Mouse (Mus musculus) limb, embryonic 10.5 days (tissue): ENCODE measurements around the gene Tnnt1. TPM values are rescaled to one million over a fixed set of nuclear protein-coding genes. Genes with fewer than 3 reads are reported as not detected.

Experiments used
- DNase-seq: peaks from one replicate; pipeline ENCODE4 v3.0.0-alpha.2; 2017; ENCODE audit warnings: low spot score
- H3K27ac ChIP-seq: fragments of 300-500 bp; sonication (generic); 2 replicates; pipeline ENCODE4 v1.5.1; 2016; ENCODE audit warnings: mild to moderate bottlenecking
- H3K27me3 ChIP-seq: fragments of 300-500 bp; sonication (generic); 2 replicates; pipeline ENCODE4 v1.6.1; 2016; ENCODE audit warnings: low read depth, mild to moderate bottlenecking; ENCODE audit not compliant: poor library complexity, severe bottlenecking
- H3K36me3 ChIP-seq: fragments of 300-500 bp; sonication (generic); 2 replicates; pipeline ENCODE4 v1.6.1; 2016; ENCODE audit warnings: mild to moderate bottlenecking, moderate library complexity
- H3K4me1 ChIP-seq: fragments of 300-500 bp; sonication (generic); 2 replicates; pipeline ENCODE4 v1.6.1; 2016
- H3K4me3 ChIP-seq: fragments of 300-500 bp; sonication (generic); 2 replicates; pipeline ENCODE4 v1.5.1; 2016; ENCODE audit warnings: mild to moderate bottlenecking, moderate library complexity
- H3K9me3 ChIP-seq: fragments of 300-500 bp; sonication (generic); replicated peaks from 2 replicates; pipeline ENCODE4 v1.6.1; 2016; ENCODE audit warnings: mild to moderate bottlenecking
- WGBS: fragments of 180-500 bp; shearing (Covaris S2); methylation state at CpG from one replicate; pipeline ENCODE4 v1.1.7; 2016; 5-methylcytosine and 5-hydroxymethylcytosine counted together
- polyA plus RNA-seq: library from polyadenylated mRNA; unstranded; fragments of >200 nt; fragmentation: Nextera tagmentation; extraction: Ambion mirVana; gene quantifications from 2 replicates; pipeline ENCODE4 v1.2.1, GENCODE M21; 2016

Gene Tnnt1
- polyA plus RNA-seq: 4.1 and 15.3 TPM in 2 replicates

DNA sequence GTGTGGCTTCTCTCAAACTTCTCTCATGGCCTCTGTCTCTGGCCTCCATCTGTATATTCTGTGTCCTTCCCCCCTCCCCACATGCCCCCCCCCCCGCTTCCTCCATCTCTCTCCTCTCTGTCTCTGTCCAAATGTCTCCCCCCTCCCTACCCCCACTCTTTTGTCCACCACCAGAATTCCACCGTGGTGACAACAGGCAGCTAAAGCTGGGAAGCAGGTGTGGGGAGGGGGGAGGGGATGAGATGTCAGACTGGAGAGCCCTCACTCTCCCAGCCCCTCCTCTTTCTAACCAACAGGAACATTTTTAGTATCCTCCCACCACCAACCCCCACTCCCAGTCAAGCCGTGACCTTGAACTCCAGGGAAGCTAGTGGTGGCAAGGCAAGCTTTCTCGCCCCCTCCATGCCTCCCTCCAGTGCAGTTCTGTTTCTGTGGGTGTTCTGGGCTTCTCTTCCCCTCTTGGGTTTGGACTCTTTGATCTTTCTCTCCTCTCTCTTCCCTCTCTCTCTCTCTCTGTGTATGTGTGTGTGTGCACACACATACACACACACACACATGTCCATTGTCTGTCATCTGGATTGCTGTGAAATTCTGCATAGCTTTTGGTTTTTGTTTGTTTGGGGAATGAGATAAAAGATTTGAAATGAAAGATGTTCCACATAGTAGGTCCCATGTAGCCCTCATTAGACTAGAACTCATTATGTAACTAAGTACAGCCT lies at the start of gene Tnnt1:
Tnnt1 (minus strand) TSS at position 51 of the 719 bp plus-strand sequence.
- H3K4me3 ChIP-seq: peak within 1 kb of the TSS; percentile 8; the same call in 1 of the 2 replicates
- H3K36me3 ChIP-seq: no peaks in the 10 kb centered on the region
- peak within 1 kb of the TSS; percentile 42; the same call in 1 of the 2 replicates for H3K27ac ChIP-seq
- peaks cover 23% of the 10 kb centered on the region for H3K4me1 ChIP-seq
- WGBS: 18% methylated on average over 4 of the region's 4 CpGs
- peaks cover 21% of the 10 kb centered on the region for H3K27me3 ChIP-seq
- no peaks in the 10 kb centered on the region for H3K9me3 ChIP-seq
- DNase-seq: no peak

DNA sequence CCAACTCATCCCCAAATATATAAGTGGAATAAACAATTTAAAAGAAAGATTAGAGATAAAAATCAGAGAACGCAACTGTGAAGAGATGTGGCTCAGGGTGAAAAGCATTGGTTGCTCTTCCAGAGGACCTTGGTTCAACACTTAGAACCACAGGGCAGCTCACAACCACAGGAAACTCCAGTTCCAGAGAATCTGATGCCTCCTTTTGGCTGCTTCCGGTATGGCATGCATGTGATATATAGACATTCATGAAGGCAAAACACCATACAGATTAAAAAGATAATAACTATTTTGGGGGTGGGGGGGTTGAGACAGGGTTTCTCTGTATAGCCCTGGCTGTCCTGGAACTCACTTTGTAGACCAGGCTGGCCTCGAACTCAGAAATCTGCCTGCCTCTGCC lies 46.5 kb upstream of the Tnnt1 start:
- WGBS: 93% methylated on average over 3 of the region's 3 CpGs
- Histone ChIP-seq H3K4me1 (no peaks in the 10 kb centered on the region), H3K36me3 (no peaks in the 10 kb centered on the region), H3K27me3 (no peaks in the 10 kb centered on the region), H3K4me3 (no peak overlapping the region), H3K27ac (no peak overlapping the region), H3K9me3 (no peaks in the 10 kb centered on the region)
- no peak for DNase-seq

DNA sequence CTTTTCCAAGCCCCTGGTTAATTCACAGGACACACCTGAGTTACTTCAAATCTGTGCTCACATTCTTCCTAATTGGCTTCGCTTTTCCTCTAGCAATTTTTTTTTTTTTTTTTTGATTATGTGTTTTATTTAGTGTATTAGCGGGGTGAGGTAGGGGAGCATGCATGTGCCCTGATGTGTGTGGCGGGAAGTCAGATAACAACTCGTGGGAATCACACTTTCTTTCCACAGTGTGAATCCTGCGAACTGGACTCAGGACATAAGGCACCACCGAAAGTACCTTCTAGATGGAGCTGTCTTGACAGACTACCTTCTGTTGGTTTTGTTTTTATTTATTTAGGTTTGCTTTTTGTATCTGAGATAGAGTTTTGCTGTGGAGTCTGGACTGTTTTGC lies 41.0 kb upstream of the Tnnt1 start:
- 68% methylated on average over 6 of the region's 6 CpGs for WGBS
- H3K9me3 ChIP-seq: no peaks in the 10 kb centered on the region

DNA sequence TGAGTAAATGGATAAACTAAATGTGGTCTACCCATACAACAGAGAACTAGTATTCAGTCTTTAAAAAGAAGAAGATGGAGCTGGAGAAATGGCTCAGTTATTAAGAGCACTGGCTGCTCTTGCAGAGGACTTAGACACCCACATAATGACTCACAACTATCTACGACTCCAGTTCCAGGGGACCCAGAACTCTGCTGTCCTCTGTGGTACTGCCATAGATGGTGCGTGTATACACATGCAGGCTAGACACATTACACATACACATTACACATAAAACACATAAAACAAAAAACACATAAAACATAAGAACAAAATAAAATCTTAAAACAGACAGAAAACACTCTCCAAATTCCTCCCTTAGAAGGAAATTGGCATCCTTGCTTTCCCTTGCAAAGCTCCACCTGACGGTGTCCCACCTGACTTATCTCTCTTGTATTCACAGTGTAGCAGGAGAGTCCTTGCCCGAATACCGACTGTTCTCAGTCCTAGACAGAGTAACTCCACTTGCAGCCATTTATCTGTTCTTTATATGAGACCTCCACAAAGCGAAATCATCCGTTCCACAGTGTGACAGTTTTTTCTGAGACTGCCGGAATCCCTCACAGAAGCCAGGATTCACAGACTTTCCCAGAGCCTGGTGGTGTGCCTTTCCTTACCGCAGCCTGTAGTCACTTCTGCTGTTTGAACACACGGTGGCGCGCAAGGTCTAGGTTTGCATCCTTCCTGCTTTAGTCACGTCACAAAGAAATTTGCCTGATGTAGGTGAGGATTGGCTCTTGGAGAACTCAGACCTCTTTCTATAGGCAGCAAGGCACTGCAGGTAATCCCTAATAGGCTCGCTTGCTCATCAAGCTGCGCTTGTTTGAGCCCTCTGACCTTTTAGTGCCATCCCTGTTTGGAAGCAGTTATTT lies 40.3 kb upstream of the Tnnt1 start:
- WGBS: 25% methylated on average over 15 of the region's 15 CpGs
- Histone ChIP-seq H3K9me3 (no peaks in the 10 kb centered on the region), H3K27ac (no peak overlapping the region), H3K4me3 (no peak overlapping the region), H3K36me3 (no peaks in the 10 kb centered on the region), H3K27me3 (no peaks in the 10 kb centered on the region), H3K4me1 (no peaks in the 10 kb centered on the region)
- DNase-seq: peak; percentile 88

More for the DNA sequence above, 41.0 kb upstream of the Tnnt1 start:
- Histone ChIP-seq H3K4me3 (no peak overlapping the region), H3K36me3 (no peaks in the 10 kb centered on the region), H3K27ac (no peak overlapping the region), H3K27me3 (no peaks in the 10 kb centered on the region), H3K4me1 (no peaks in the 10 kb centered on the region)
- no peak for DNase-seq

DNA sequence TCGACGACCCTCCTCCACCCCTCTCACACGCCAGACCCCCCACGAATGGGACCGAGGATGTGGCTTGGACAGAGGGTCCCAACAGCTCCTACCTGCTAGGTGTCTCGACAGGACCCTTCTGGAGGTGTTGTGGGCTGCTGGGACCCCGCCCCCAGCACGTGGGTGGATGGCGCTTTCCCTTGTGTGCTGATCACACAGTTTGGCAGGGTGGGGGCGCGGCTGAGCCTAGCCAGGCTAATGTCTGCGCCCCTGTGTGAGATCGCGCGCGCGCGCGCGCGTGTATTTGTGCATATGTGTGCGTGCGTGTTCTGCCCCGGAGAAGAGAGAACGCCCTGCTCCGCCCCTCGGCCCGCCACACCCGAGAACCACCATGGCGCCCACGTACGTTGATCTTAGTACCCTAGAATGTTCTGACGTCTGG lies 31.0 kb upstream of the Tnnt1 start, which contains the start of gene Syt5:
Syt5 (minus strand) TSS at position 321 of the 421 bp plus-strand sequence.
- Histone ChIP-seq H3K27ac (peak within 1 kb of the TSS; percentile 42; the same call in 1 of the 2 replicates), H3K27me3 (peaks cover 32% of the 10 kb centered on the region), H3K4me3 (peak within 1 kb of the TSS; percentile 49), H3K36me3 (no peaks in the 10 kb centered on the region), H3K9me3 (no peaks in the 10 kb centered on the region), H3K4me1 (peaks cover 16% of the 10 kb centered on the region)
- 8% methylated on average over 33 of the region's 33 CpGs for WGBS
- DNase-seq: peak; percentile 43

DNA sequence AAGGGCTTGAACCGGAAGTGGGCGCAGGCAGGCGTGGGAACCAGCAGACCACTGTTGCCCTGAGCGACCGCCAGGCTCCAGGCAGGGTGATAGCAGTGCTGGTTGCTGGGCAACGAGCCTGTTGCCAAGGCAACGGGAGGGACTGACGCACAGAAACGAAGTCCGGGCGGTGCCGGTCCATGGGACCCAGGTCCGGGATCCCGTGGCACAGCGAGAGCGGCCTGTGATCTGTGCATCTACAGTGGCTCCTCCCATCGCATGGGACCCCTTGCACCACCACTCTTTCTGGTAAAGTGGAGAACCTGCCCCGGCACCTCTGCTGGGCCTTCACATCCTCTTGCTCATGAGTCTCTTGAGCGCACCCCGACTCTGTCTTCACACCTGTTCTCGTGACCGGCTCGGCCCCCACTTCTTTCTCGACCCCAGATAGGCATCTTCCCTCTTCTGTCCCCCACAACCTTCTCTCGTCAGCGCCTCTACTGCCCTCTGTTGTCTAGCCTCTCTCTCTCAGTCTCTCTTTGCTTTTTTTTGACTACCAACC lies 30.5 kb upstream of the Tnnt1 start:
- H3K4me1 ChIP-seq: peaks cover 16% of the 10 kb centered on the region
- DNase-seq: peak; percentile 85
- H3K9me3 ChIP-seq: no peaks in the 10 kb centered on the region
- peak overlapping the region; percentile 49 for H3K4me3 ChIP-seq
- WGBS: 4% methylated on average over 26 of the region's 26 CpGs
- H3K27ac ChIP-seq: no peak overlapping the region; the same call in 1 of the 2 replicates
- H3K27me3 ChIP-seq: peaks cover 32% of the 10 kb centered on the region
- H3K36me3 ChIP-seq: no peaks in the 10 kb centered on the region

DNA sequence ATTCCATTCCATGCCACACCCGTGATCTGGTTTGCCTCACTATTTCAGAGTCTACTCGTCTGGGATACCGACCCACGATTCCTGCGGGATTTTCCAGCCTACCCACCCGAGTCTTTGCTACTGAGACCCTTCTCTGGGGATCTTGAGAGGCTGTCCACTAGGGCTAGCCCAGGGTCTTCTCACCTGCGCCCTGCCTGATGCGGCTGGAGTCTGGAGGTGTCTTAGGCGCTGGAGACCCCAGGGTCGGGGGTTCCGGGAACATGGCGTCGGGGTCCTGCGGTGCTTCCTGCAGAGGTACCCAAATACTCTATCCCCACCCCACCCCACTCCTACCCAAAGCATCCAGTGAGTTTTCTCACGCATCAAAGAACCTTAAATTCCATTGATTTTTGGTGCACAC lies 29.9 kb upstream of the Tnnt1 start:
- H3K4me1 ChIP-seq: peaks cover 16% of the 10 kb centered on the region
- H3K4me3 ChIP-seq: peak overlapping the region; percentile 49
- no peaks in the 10 kb centered on the region for H3K9me3 ChIP-seq
- H3K27me3 ChIP-seq: peaks cover 32% of the 10 kb centered on the region
- WGBS: 78% methylated on average over 15 of the region's 15 CpGs
- H3K27ac ChIP-seq: no peak overlapping the region
- H3K36me3 ChIP-seq: no peaks in the 10 kb centered on the region
- no peak for DNase-seq

DNA sequence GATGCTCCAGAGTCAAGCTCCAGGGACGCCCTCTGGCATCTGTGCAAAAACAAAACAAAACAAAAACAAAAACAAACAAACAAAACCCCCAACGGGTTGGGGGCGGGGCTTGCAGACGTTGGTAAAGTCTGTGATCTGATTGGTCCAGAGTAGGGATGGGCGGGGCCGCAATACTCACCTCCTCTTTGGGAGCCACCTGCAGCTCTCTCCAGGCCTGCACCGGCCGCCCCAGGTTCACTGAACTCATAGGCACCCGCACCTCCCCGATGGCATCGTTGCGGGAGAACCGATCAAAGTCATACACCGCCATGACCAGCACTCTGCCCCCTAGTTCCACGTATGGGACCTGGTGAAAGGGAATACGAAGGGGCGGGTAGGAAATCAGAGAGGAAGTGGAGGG lies 25.8 kb upstream of the Tnnt1 start:
- Histone ChIP-seq H3K27me3 (peaks cover 17% of the 10 kb centered on the region), H3K9me3 (no peaks in the 10 kb centered on the region), H3K4me1 (peaks cover 12% of the 10 kb centered on the region), H3K27ac (no peak overlapping the region), H3K4me3 (no peak overlapping the region), H3K36me3 (no peaks in the 10 kb centered on the region)
- DNase-seq: no peak
- WGBS: 37% methylated on average over 17 of the region's 17 CpGs

DNA sequence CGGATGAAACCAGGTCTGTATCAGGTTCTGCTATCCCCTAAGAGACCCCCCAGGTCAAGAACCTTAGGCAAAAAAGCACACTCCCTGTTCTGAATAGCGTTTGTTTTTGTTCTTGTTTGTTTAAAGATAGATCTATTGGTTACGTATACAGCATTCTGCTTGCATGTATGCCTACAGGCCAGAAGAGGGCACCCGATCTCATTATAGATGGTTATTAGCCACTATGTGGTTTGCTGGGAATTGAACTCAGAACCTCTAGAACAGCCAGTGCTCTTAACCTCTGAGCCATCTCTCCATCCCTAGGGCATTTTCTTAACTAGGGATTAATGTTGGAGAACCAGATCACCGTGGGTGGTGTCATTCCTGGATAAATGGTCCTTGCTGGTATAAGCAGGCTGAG lies 25.2 kb upstream of the Tnnt1 start:
- peaks cover 10% of the 10 kb centered on the region for H3K27me3 ChIP-seq
- no peak for DNase-seq
- H3K9me3 ChIP-seq: no peaks in the 10 kb centered on the region
- no peaks in the 10 kb centered on the region for H3K36me3 ChIP-seq
- H3K4me3 ChIP-seq: no peak overlapping the region
- H3K27ac ChIP-seq: no peak overlapping the region
- peaks cover 5% of the 10 kb centered on the region for H3K4me1 ChIP-seq
- 62% methylated on average over 5 of the region's 5 CpGs for WGBS

DNA sequence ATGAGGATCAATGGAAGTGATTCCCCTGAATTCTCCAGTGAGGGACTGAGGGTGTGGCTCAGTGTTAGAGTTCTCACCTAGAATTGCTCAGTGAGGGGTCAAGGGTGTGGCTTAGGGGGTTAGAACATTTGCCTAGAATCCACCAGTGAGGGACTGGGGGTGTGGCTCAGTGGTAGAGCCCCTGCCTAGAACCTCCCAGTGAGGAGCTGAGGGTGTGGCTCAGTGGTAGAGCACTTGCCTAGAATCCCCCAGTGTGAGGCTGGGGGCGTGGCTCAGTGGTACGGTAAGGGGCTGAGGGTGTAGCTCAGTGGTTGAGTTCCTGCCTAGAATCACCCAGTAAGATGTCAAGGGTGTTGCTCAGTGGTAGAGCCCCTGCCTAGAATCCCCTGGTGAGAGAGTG lies 22.8 kb upstream of the Tnnt1 start:
- 80% methylated on average over 2 of the region's 2 CpGs for WGBS
- no peaks in the 10 kb centered on the region for H3K36me3 ChIP-seq
- no peak for DNase-seq
- H3K4me3 ChIP-seq: no peak overlapping the region
- no peak overlapping the region for H3K27ac ChIP-seq
- 0 out of 2 replicates have a peak, but pooled peaks cover 4% of the 10 kb centered on the region for H3K27me3 ChIP-seq
- H3K9me3 ChIP-seq: no peaks in the 10 kb centered on the region
- H3K4me1 ChIP-seq: no peaks in the 10 kb centered on the region

DNA sequence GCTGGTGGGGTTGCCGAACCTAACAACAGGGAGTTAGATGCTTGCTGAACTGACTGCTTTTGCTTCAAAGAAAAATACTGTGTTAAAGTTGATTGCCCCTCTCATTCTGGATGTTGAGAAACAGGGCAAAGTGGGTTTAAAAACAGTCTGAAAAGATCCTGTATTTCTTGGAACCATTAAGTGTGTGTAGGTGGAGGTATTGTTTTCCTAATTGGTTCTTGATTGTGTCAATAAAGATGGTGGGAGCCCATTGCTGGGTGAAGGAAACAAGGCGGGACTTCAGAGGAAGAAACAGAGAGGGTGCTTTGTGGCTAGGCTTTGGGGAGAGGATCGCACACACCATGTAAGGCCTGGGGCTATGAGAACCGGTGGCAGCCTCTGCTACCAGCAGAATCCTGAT lies 21.0 kb upstream of the Tnnt1 start:
- 64% methylated on average over 4 of the region's 4 CpGs for WGBS
- no peak overlapping the region for H3K4me3 ChIP-seq
- H3K27ac ChIP-seq: no peak overlapping the region
- DNase-seq: no peak
- H3K4me1 ChIP-seq: peaks cover 4% of the 10 kb centered on the region
- H3K27me3 ChIP-seq: no peaks in the 10 kb centered on the region
- no peaks in the 10 kb centered on the region for H3K36me3 ChIP-seq
- no peaks in the 10 kb centered on the region for H3K9me3 ChIP-seq

DNA sequence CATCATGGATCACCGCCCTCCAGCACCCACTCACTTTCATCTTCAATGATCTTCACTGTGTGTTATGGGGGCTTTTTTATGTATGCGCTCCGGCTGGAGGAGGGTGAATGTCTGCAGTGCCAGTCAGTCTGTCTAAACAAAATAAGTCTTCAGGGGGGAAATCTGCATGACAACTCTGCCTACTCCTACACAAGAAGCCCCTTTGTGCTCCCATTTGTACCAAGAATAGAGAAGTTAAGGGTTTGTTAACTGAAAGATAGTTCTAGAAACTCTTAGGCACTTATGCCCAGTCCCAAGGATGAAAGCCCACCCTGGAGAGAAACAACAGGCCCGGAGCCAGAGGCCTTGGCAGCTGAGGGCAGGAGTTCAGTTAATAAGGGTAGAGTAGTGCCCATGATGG lies 20.2 kb upstream of the Tnnt1 start:
- no peak overlapping the region for H3K27ac ChIP-seq
- H3K36me3 ChIP-seq: no peaks in the 10 kb centered on the region
- peaks cover 12% of the 10 kb centered on the region for H3K4me1 ChIP-seq
- 94% methylated on average over 4 of the region's 4 CpGs for WGBS
- no peak for DNase-seq
- H3K27me3 ChIP-seq: no peaks in the 10 kb centered on the region
- H3K9me3 ChIP-seq: no peaks in the 10 kb centered on the region
- H3K4me3 ChIP-seq: no peak overlapping the region
